Mouse (Mus musculus): ENCODE measurements around the gene Acsf3. TPM values are rescaled to one million over a fixed set of nuclear protein-coding genes. Genes with fewer than 3 reads are reported as not detected.

Acsf3 gene
- polyA plus RNA-seq, 1 experiment from 2014 or later = 16.3 TPM

DNA sequence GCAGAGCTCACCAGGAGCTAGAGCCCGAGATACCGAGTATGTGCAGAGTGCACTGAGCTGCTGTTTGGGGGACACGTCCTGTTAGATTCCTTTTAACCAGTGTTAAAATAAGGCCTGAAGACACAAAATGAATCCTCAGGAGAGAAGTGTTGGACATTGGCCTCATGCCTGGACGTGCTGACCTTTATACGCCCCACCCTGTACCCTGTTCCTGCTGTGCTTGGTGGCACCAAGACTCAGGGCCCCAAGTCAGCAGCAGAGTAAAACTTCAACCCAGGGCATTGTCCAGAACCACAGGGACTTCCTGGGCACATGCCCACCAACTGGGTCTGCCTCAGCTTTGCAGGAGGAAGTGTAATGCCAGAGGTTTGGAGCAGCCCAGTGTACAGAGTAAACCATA lies 14.5 kb downstream of the Acsf3 start:
- H3K36me3 ChIP-seq (ENCODE audit: control insufficient read depth, insufficient read depth, low read length) = peaks cover 4% of the 10 kb centered on the region; the same call in 1 of the 2 replicates
- no peak for ATAC-seq (ENCODE audit: low read depth)

DNA sequence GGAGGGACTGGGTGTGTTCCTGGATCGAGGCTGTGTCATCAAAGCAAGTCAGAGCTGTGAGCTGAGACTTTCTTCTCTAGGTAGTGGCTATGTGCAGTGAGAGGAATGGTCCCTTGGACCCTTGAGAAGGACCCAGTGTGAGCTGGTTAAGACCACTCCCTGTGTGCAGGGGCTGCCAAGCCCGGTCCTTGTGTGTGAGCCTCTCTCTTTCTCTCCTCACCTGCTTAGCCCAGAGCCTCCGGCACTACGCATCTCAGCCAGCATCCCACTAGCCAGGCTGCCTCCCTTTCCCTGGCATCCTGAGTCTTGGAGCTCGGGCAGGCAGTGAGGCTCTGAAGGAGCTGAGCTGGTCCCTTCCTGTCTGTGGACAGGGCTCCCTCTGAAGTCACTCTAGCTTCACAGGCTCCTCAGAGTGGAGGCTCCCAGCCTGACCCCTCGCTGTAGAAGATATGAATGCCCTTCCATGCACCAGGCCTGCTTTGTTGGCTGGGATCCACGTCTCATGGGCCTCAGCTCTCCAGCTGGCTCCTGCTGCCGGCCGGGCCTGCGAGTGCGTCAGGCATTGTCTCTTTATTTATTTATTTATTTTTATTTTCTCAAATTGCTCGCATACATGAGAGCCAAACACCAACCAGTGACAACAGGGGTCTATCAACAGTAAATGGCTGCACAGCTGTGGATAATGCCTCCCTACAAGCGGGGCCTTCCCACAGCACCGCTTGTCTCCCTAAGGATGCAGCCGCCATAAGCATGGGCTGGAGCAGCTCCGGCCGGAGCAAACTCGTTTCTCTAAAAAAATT lies 18.3 kb downstream of the Acsf3 start:
- ATAC-seq (ENCODE audit: low read depth) = peak; percentile 72; the same call in 1 of the 2 replicates
- Histone ChIP-seq H3K4me1 (ENCODE audit: control insufficient read depth, insufficient read depth, low read length) (peaks cover 12% of the 10 kb centered on the region; the same call in 1 of the 2 replicates), H3K4me2 (ENCODE audit: low read depth, low read length) (no peak overlapping the region), H3K9ac (replicated peaks; ENCODE audit: low read depth, low read length) (no peak overlapping the region; the same call in 1 of the 2 replicates), H3K36me3 (ENCODE audit: control insufficient read depth, insufficient read depth, low read length) (no peaks in the 10 kb centered on the region), H3K9me3 (ENCODE audit: control insufficient read depth, low read length) (no peaks in the 10 kb centered on the region), H3K27ac (ENCODE audit: low read depth, low read length) (peak overlapping the region; percentile 82), H3K27me3 (ENCODE audit: control insufficient read depth, insufficient read depth, low read length) (no peaks in the 10 kb centered on the region), H3K4me3 (ENCODE audit: low read depth, low read length) (no peak overlapping the region)
- 35% methylated on average over 18 of the region's 18 CpGs for WGBS

More for the DNA sequence above, 14.5 kb downstream of the Acsf3 start:
- Histone ChIP-seq H3K4me3 (ENCODE audit: low read depth, low read length) (no peak overlapping the region), H3K27ac (ENCODE audit: low read depth, low read length) (no peak overlapping the region), H3K27me3 (ENCODE audit: control insufficient read depth, insufficient read depth, low read length) (no peaks in the 10 kb centered on the region), H3K9ac (replicated peaks; ENCODE audit: low read depth, low read length) (no peak overlapping the region), H3K9me3 (ENCODE audit: control insufficient read depth, low read length) (no peaks in the 10 kb centered on the region), H3K4me2 (ENCODE audit: low read depth, low read length) (no peak overlapping the region), H3K4me1 (ENCODE audit: control insufficient read depth, insufficient read depth, low read length) (peaks cover 12% of the 10 kb centered on the region; the same call in 1 of the 2 replicates)
- WGBS = 97% methylated on average over 5 of the region's 5 CpGs

DNA sequence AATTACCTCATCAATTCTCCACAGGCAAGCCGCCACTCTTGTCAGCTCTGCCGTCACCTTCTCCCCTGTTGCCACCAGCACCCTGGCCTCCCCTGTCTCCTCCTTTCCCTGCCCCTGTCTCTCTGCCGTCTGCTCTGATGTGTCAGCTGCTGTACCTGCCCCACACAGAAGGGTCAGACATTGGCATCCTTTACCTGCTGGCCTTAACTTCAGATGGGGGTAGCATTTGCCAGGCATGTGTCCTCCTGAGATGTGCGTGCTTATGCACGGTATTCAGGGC lies 18.8 kb downstream of the Acsf3 start:
- no peak overlapping the region for H3K4me3 ChIP-seq (ENCODE audit: low read depth, low read length)
- H3K9me3 ChIP-seq (ENCODE audit: control insufficient read depth, low read length) = no peaks in the 10 kb centered on the region
- peaks cover 12% of the 10 kb centered on the region; the same call in 1 of the 2 replicates for H3K4me1 ChIP-seq (ENCODE audit: control insufficient read depth, insufficient read depth, low read length)
- H3K9ac ChIP-seq (replicated peaks; ENCODE audit: low read depth, low read length) = no peak overlapping the region
- no peaks in the 10 kb centered on the region for H3K27me3 ChIP-seq (ENCODE audit: control insufficient read depth, insufficient read depth, low read length)
- no peaks in the 10 kb centered on the region for H3K36me3 ChIP-seq (ENCODE audit: control insufficient read depth, insufficient read depth, low read length)
- WGBS = 32% methylated on average over 5 of the region's 5 CpGs
- no peak for ATAC-seq (ENCODE audit: low read depth)
- H3K4me2 ChIP-seq (ENCODE audit: low read depth, low read length) = no peak overlapping the region
- H3K27ac ChIP-seq (ENCODE audit: low read depth, low read length) = peak overlapping the region; percentile 82

DNA sequence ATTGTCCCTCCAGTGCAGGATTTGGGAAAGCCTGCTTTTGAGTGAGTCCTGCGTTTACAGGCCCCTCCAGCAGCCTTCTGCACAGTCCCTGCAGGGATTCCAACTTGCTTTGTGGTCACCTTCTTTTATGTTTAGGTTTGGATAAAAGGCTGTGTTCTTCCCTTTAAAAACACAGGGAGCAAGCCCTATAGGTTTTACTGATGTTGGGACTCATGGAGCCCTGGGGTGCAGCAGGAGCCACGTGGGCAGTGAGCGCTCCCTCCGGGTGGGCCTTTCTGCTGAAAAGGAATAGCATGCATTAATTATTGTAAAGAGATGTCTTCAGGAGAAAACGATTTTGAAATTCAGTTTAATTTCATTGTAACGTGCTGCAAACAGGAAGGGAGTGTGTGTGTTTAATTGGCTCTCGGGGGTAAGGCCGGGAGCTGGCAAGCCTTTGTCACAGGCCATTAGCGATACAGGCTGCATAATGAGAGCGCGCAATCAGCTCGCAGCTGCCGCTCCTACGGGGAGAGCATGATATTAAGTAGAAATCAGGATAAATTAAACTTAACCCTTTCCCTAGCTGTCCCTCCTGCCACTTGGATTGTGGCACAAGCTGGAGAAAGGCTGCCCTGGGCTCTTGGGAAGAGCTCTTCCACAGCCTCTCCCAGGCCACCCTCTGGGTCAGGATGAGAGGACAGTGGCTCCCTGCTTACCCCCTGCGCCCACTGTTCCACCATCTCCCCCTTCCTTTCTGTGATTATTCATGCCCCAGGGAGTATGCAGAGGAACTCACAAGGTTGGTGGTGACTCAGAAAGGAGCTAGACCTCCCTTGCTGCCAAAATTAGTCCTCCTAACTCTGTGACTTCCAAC lies 28.8 kb downstream of the Acsf3 start:
- peaks cover 55% of the 10 kb centered on the region for H3K4me1 ChIP-seq (ENCODE audit: control insufficient read depth, insufficient read depth, low read length)

DNA sequence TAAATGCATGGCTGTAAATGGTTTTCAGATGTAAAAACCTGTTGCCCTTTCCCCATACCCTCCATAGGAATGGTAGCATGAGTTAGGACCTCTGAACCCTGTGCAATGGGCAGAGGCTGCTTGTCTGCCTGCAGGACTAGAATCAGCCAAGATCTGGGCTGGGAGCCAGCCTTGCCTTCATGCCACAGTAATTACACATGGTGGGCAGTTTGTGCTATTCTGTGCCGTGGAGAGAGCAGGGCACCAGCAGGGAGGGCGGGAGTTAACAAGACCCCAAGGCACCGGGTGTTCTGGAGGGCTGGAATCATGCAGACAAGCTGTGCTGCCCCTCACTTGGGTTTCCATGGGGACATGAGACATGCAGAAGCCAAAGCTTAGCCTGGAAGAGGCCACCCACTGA lies 30.1 kb downstream of the Acsf3 start:
- Histone ChIP-seq H3K36me3 (ENCODE audit: control insufficient read depth, insufficient read depth, low read length) (no peaks in the 10 kb centered on the region), H3K4me1 (ENCODE audit: control insufficient read depth, insufficient read depth, low read length) (peaks cover 57% of the 10 kb centered on the region), H3K27me3 (ENCODE audit: control insufficient read depth, insufficient read depth, low read length) (no peaks in the 10 kb centered on the region), H3K4me2 (ENCODE audit: low read depth, low read length) (no peak overlapping the region), H3K27ac (ENCODE audit: low read depth, low read length) (peak overlapping the region; percentile 92), H3K9ac (replicated peaks; ENCODE audit: low read depth, low read length) (no peak overlapping the region), H3K9me3 (ENCODE audit: control insufficient read depth, low read length) (no peaks in the 10 kb centered on the region), H3K4me3 (ENCODE audit: low read depth, low read length) (no peak overlapping the region)
- 17% methylated on average over 3 of the region's 3 CpGs for WGBS
- ATAC-seq (ENCODE audit: low read depth) = peak; percentile 47; the same call in 1 of the 2 replicates

More for the DNA sequence above, 28.8 kb downstream of the Acsf3 start:
- peak overlapping the region; percentile 34; the same call in 1 of the 2 replicates for H3K9ac ChIP-seq (replicated peaks; ENCODE audit: low read depth, low read length)
- WGBS = 10% methylated on average over 15 of the region's 15 CpGs
- H3K4me3 ChIP-seq (ENCODE audit: low read depth, low read length) = no peak overlapping the region
- peak overlapping the region; percentile 92 for H3K27ac ChIP-seq (ENCODE audit: low read depth, low read length)
- no peak overlapping the region; the same call in 1 of the 2 replicates for H3K4me2 ChIP-seq (ENCODE audit: low read depth, low read length)
- H3K9me3 ChIP-seq (ENCODE audit: control insufficient read depth, low read length) = no peaks in the 10 kb centered on the region
- H3K36me3 ChIP-seq (ENCODE audit: control insufficient read depth, insufficient read depth, low read length) = no peaks in the 10 kb centered on the region
- peak; percentile 90 for ATAC-seq (ENCODE audit: low read depth)
- no peaks in the 10 kb centered on the region for H3K27me3 ChIP-seq (ENCODE audit: control insufficient read depth, insufficient read depth, low read length)

DNA sequence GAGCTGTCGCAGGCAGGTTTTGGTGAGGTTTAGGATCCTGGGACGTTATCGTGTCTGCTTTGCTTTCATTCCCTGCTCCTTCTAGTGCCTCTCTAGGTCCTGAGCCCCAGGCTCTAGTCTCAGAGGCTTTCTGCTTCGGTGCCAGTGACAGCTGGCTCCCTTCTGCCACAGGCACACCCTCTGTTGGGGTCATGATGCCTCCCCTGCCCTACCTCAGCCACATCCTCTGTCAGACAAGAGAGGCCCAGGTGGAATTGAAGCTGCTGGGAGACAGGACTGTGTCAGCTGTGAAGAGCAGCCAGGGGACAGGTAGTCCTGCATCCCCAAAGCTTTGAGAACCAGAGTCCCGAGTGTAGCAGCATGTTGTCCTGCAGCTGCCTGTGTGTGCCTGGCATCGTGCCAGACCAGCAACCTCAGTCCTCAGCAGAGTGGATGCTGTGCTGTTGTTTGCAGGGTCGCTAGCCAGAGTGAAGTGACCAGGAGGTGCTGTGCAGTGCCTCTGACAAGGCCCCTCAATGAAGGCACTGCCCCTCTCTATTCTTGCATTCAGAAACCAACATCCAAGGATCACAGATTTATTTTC lies 31.8 kb downstream of the Acsf3 start:
- H3K27me3 ChIP-seq (ENCODE audit: control insufficient read depth, insufficient read depth, low read length) = no peaks in the 10 kb centered on the region
- H3K4me3 ChIP-seq (ENCODE audit: low read depth, low read length) = no peak overlapping the region
- H3K4me2 ChIP-seq (ENCODE audit: low read depth, low read length) = no peak overlapping the region
- 39% methylated on average over 7 of the region's 7 CpGs for WGBS
- H3K27ac ChIP-seq (ENCODE audit: low read depth, low read length) = peak overlapping the region; percentile 83
- H3K36me3 ChIP-seq (ENCODE audit: control insufficient read depth, insufficient read depth, low read length) = no peaks in the 10 kb centered on the region
- no peak for ATAC-seq (ENCODE audit: low read depth)
- no peaks in the 10 kb centered on the region for H3K9me3 ChIP-seq (ENCODE audit: control insufficient read depth, low read length)
- peaks cover 74% of the 10 kb centered on the region for H3K4me1 ChIP-seq (ENCODE audit: control insufficient read depth, insufficient read depth, low read length)
- H3K9ac ChIP-seq (replicated peaks; ENCODE audit: low read depth, low read length) = peak overlapping the region; percentile 39; the same call in 1 of the 2 replicates

DNA sequence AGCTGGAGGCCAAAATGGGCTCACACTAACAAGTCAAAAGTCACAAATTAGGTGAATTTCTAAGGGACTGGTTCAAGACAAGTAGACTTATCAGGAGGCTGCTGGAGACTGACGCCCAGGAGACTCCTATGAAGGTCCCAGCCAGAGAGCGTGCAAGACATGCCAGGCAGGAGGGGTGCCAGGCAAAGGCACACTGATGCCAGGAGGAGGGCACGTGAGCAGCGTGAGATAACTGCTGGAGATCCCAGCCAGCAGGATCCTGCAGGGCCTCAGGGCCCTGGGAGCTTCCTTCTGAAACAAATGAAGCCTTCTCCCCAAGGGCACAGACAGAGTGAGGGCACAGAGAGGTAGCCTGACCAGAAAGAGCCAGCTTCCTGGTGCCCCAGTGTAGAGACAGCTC lies 32.6 kb downstream of the Acsf3 start:
- H3K36me3 ChIP-seq (ENCODE audit: control insufficient read depth, insufficient read depth, low read length) = no peaks in the 10 kb centered on the region
- no peak for ATAC-seq (ENCODE audit: low read depth)
- WGBS = 61% methylated on average over 4 of the region's 4 CpGs
- no peaks in the 10 kb centered on the region for H3K9me3 ChIP-seq (ENCODE audit: control insufficient read depth, low read length)
- no peak overlapping the region for H3K4me2 ChIP-seq (ENCODE audit: low read depth, low read length)
- no peak overlapping the region for H3K9ac ChIP-seq (replicated peaks; ENCODE audit: low read depth, low read length)
- no peak overlapping the region for H3K4me3 ChIP-seq (ENCODE audit: low read depth, low read length)
- H3K4me1 ChIP-seq (ENCODE audit: control insufficient read depth, insufficient read depth, low read length) = peaks cover 79% of the 10 kb centered on the region
- H3K27me3 ChIP-seq (ENCODE audit: control insufficient read depth, insufficient read depth, low read length) = no peaks in the 10 kb centered on the region
- 0 out of 2 replicates have a peak overlapping the region, but pooled peaks have one; percentile 8 for H3K27ac ChIP-seq (ENCODE audit: low read depth, low read length)

DNA sequence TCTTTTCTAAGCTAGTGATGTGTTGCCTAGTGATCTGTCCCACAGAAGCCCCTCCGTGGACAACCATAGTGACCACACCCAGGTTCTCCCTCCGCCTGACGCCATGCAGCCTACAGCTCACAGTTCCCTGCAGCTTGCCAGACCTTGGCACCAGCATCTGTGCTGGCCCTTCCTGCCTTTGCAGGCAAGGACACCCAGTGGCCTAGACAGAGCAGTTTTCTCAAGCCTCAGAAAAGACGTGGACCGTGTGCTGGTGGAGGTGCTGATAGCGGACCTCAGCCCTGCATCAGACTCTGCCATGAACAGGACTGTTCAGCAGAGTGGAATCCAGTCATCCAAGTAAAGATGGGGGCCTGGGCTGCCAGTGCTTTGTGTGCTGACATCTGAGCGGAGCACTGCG lies 35.1 kb downstream of the Acsf3 start:
- H3K27ac ChIP-seq (ENCODE audit: low read depth, low read length) = peak overlapping the region; percentile 74
- no peak overlapping the region for H3K4me2 ChIP-seq (ENCODE audit: low read depth, low read length)
- peaks cover 59% of the 10 kb centered on the region for H3K4me1 ChIP-seq (ENCODE audit: control insufficient read depth, insufficient read depth, low read length)
- H3K9me3 ChIP-seq (ENCODE audit: control insufficient read depth, low read length) = no peaks in the 10 kb centered on the region
- H3K4me3 ChIP-seq (ENCODE audit: low read depth, low read length) = no peak overlapping the region
- no peaks in the 10 kb centered on the region for H3K36me3 ChIP-seq (ENCODE audit: control insufficient read depth, insufficient read depth, low read length)
- ATAC-seq (ENCODE audit: low read depth) = 0 out of 2 replicates have a peak, but pooled peaks have one; percentile 10
- WGBS = 69% methylated on average over 8 of the region's 8 CpGs
- H3K27me3 ChIP-seq (ENCODE audit: control insufficient read depth, insufficient read depth, low read length) = no peaks in the 10 kb centered on the region
- H3K9ac ChIP-seq (replicated peaks; ENCODE audit: low read depth, low read length) = no peak overlapping the region
